Mouse (Mus musculus): ENCODE data around the gene A630076J17Rik.

A630076J17Rik gene

GRCm38 (mm10) chr3:107275996-107276395, 45.6 kb downstream of the A630076J17Rik start:
- DNase-seq (ENCODE audit: low read depth, low spot score) = peak; percentile 32

DNA sequence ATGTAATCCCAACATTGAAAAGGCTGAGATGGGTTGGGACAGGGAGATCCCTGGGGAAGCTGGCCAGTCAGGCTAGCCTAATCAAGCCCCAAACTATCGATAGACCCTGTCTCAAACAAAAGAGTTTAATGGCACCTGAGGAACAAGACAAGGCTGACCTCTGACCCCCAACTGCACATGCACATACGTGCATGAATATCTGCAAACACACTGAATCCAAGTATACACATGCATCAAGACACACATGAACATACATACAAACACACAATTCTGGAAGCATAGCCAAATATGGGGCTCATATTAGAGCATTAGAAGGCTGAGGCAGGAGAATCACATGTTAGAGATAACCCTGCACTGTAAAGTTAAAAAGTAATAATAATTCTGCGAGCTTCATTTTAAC, 46.2 kb downstream of the A630076J17Rik start:
- DNase-seq (ENCODE audit: low read depth, low spot score) = no peak

- peak; percentile 89 for DNase-seq (ENCODE audit: low read depth, low spot score)
Observed at GRCm38 (mm10) chr3:107278479-107279269, 48.3 kb downstream of the A630076J17Rik start, which contains the start of gene Lamtor5. Lamtor5 (plus strand) TSS chr3:107278858.

Data from R1 (cell line).